Mouse (Mus musculus): Measurements from ENCODE around the gene Gm42674.

Gene Gm42674

GRCm38 (mm10) chr3:90598212-90598611 is 3.5 kb upstream of the Gm42674 start:
- DNase-seq (ENCODE audit: low spot score in 2 of 2): no peak

- DNase-seq (ENCODE audit: low spot score in 2 of 2): no peak
These were observed 2.3 kb upstream of the Gm42674 start for GRCm38 (mm10) chr3:90599401-90599800.

GRCm38 (mm10) chr3:90600036-90600435 is 1.7 kb upstream of the Gm42674 start:
- DNase-seq (ENCODE audit: low spot score in 2 of 2): no peak

- no peak for DNase-seq (ENCODE audit: low spot score in 2 of 2)
These were observed 1.1 kb upstream of the Gm42674 start for GRCm38 (mm10) chr3:90600458-90601195.

DNA sequence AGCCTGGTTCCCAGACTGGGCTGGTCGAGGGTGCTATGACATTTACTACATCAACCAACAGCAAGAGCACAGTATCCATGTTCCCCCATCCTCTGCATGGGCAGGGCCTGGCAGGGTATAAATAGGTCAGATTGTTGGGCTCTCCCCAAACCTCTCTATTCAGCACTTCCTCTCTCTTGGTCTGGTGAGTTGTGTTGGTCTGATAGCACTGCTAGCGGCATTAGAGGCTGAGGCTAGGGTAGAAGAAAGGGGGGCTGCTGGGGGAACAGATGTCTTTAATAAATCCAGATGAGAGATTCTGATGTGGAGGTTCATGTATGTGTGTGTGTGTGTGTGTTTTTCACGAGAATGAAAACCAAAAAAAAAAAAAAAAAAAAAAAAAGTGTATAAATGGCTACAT is 1.9 kb downstream of the Gm42674 start, which contains the start of gene S100a4:
TSS of gene S100a4 (plus strand) at position 149 of the 400 bp plus-strand sequence.
- no peak for DNase-seq (ENCODE audit: low spot score in 2 of 2)

DNA sequence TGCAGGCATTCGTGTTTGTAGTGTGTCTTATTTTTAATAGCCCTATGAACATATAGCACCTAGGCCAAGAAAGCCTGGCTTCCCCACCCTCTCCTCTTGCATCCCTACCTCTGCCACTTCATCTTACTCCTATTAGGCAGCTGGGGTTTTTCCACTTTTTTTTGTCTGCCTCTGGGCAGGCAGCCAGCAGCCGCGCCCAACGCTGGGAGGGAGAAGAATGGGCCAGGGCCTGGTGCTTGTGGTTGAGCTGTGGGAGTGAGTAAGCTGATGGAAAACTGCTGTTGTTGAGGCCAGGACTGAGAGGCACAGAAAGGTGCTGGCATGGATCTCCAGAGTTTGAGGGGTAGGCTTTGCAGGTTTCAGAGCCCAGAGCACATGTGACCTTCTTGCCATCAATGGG is 2.7 kb downstream of the Gm42674 start:
- peak in 1 of 2 experiments; percentile 49 for DNase-seq (ENCODE audit: low spot score in 2 of 2)

- no peak for DNase-seq (ENCODE audit: low spot score in 2 of 2)
These were observed 3.3 kb downstream of the Gm42674 start for GRCm38 (mm10) chr3:90605049-90605448.

- no peak for DNase-seq (ENCODE audit: low spot score in 2 of 2)
These were observed 4.0 kb downstream of the Gm42674 start for GRCm38 (mm10) chr3:90605736-90606135.

- DNase-seq (ENCODE audit: low spot score in 2 of 2): no peak
These were observed 4.5 kb downstream of the Gm42674 start for GRCm38 (mm10) chr3:90606185-90606584.

DNA sequence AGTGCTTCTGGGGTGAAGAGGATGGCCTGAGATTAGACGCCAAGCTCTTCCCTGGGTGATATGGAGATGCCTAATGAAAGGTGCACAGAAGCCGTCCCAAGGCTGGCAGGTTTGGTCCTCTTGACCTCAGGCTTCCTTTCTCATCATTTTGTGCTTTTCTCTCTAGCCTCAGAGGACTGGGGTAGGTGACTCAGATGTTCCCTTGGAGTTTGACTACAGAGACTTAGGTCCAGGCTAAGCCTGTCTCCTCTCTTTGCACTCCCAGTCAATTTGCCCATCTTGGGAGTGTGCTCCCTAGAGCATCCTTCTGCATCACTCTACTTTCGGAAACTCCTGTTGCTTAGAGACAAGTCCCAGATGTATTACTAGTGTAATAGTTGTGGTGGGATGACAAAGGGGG is 5.7 kb downstream of the Gm42674 start:
- DNase-seq (ENCODE audit: low spot score in 2 of 2): no peak

- DNase-seq (ENCODE audit: low spot score in 2 of 2): no peak
These were observed 6.5 kb downstream of the Gm42674 start, which contains the start of gene S100a5 for GRCm38 (mm10) chr3:90608223-90608622. Gene S100a5, plus strand, starts transcription at chr3:90608523.

- no peak for DNase-seq (ENCODE audit: low spot score in 2 of 2)
These were observed 7.4 kb downstream of the Gm42674 start for GRCm38 (mm10) chr3:90609102-90609501.

GRCm38 (mm10) chr3:90611494-90611893 is 9.8 kb downstream of the Gm42674 start:
- no peak for DNase-seq (ENCODE audit: low spot score in 2 of 2)

DNA sequence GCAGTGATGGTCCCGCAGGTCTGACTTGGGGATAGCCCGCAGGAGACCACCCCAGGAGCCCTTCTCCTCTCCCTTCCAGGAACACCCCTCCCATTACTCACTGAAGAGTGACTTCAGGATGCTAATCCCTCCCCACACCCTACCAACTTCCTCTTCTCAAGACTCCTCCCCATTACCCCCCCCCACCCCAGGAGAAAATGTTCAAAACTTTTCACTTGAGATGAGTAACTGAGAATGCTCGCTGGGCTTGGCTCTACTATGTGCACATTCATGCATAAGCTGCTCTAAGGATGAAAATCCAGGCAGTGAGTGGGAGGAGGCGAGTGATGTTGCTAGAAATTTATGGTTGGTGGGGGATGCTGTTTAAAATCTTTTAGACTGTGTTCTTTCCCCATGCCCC is 10.4 kb downstream of the Gm42674 start:
- no peak for DNase-seq (ENCODE audit: low spot score in 2 of 2)

DNA sequence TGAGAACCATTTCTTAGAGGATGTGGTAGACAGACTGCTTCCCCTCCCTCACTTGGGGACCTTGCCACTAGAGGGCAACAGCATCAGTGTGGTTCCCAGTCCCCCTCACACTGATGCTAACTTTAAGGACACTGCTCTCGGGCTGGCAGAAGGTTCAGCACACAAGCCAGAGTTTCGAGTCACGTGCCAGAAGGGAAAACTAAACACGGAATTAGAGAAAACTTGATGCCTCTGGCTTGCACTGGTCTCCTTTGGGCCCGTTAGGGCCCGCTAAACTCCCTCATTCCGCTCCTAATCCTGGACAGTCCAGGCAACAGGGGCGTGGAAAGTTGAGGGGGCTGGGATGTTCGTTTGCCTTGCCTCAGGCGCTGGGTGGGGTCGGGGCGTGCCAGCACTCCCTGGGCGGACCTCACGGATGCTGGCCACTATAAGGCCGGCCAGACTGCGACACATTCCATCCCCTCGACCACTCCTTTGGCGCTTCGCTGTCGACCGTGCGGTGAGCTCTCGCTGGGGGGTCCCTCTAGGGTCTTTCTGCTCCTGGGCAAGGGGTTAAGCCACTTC is 11.1 kb downstream of the Gm42674 start, which contains the start of gene S100a6:
TSS of gene S100a6 (plus strand) at position 155 of the 564 bp plus-strand sequence.
- DNase-seq (ENCODE audit: low spot score in 2 of 2): peak; percentile 44 to 62

GRCm38 (mm10) chr3:90613461-90614147 is 11.9 kb downstream of the Gm42674 start:
- DNase-seq (ENCODE audit: low spot score in 2 of 2): no peak

- DNase-seq (ENCODE audit: low spot score in 2 of 2): no peak
These were observed 12.4 kb downstream of the Gm42674 start for GRCm38 (mm10) chr3:90614148-90614530.

DNA sequence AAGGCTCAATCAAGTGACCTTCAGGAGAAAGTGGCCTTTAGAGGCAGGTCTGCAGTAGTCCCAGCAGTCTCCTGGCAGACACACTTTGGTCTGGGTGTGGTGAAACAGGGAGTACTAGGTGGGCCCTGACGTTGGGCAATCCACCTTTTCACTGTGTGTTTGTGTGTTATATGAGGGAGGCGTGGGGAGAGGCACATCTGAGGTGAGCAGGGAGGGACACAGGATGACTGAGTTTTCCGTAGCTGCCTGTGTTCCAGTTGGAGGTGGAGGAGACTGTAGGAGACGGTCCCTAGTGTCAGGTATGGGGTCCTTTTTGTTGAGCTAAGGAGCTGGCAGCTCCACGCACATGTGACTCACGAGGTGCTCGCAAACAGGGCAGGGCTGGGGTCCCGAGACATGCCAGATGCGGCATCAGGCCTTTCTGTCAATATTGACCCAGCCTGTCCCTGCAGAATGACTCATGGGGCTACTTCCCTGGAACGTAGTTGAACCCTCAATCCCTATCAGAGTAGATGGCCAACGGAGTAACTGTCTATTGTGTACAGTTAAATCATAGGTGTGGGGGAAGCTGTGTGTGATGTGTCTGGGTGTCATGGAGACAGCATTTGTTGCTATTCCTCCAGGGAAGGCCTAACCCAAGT is 13.0 kb downstream of the Gm42674 start:
- DNase-seq (ENCODE audit: low spot score in 2 of 2): no peak

- peak; percentile 63 to 66 for DNase-seq (ENCODE audit: low spot score in 2 of 2)
These were observed 13.7 kb downstream of the Gm42674 start for GRCm38 (mm10) chr3:90615415-90615814.

DNA sequence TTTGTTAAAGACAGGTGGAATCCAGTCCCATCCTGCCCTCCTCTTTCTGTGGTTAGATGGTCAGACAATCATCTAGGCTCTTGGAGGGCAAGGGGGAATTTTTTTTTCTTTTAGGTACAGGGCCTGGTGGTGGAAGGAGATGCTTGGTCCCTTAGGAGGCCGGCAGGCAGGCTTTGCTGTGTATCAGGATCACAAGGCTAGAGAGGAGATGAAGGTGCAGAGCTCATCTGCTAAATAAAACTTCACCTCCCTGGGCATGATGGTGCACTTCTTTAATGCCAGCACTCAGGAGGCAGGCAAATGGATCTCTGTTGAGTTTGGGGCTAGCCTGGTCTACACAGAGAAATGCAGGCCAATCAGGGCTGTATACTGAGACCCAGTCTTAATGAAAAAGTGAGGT is 14.2 kb downstream of the Gm42674 start:
- no peak for DNase-seq (ENCODE audit: low spot score in 2 of 2)

DNA sequence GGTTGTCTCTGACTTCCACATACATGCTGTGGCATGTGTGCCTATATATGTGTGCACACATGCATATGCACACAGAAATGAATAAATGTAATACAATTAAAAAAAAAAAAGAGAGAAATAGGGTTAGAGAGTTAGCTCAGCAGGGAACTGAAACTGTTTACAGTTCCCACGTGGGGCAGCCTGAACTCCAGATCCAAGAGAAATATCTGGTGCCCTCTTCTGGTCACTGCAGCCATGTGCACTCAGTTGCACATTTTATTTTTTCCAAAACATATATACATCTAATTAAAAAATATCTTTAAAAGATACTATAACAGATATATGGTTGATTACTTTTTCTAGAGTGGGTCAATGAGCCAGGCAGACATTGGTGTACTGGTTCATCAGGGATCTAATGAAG is 15.9 kb downstream of the Gm42674 start:
- no peak for DNase-seq (ENCODE audit: low spot score in 2 of 2)

- DNase-seq (ENCODE audit: low spot score in 2 of 2): no peak
These were observed 19.8 kb downstream of the Gm42674 start for GRCm38 (mm10) chr3:90621552-90621951.

Measured in frontal cortex, postnatal 10 days (tissue).